Mouse (Mus musculus) c-Kit-negative CD71-positive TER-119-positive erythroid progenitor cells, embryonic 14.5 days (primary cell): ENCODE data around the gene Gramd1c.

ENCODE experiments used
- DNase-seq: peaks from one replicate; pipeline ENCODE4 v3.0.0-alpha.2; 2013; ENCODE audit warnings: low read depth, low spot score

Gene Gramd1c

GRCm38 (mm10) chr16:44063025-44063894, at the start of gene Gramd1c:
Gramd1c (minus strand) TSS chr16:44063345.
- no peak for DNase-seq

DNA sequence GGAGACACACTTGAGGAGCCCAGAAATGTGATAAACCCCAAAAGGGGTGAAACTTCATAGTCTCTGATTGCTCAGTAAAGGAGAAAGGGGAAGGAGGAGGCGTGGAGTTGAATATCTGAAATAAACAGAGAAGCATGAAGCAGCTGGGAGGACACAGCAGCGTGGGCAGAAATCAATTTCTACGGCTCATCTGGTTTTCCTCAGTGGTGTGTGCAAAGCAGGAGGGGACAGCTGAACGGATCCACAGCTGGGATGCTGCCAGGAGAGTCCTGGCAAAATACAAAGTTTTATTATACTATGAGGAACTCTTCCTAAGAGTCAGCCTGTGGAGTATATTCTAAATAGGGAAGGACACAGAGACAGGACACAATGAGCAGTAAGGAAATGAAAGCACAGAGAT, 45.9 kb upstream of the Gramd1c start:
- DNase-seq, result no peak

DNA sequence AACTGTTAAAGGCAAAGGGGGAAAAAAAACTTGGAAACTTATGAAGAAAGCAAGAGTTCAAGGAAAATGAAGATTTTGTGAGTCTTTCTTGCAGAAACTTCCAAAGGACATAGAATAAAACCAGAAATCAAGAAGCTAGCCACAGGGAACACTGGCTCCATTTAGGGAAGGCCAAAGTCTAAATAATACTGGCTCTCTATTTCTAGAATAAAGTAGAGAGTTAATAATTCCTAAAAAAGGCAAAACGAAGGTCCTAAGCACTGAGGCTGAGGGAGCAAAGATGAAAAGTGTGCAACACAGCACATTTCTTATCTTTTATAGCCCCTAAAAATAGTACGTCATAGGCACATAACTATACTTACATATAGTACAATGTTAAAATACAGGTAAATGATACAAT, 42.1 kb upstream of the Gramd1c start:
- DNase-seq, result no peak

- DNase-seq, result no peak
Measured at GRCm38 (mm10) chr16:44103806-44104766, 40.9 kb upstream of the Gramd1c start.

DNA sequence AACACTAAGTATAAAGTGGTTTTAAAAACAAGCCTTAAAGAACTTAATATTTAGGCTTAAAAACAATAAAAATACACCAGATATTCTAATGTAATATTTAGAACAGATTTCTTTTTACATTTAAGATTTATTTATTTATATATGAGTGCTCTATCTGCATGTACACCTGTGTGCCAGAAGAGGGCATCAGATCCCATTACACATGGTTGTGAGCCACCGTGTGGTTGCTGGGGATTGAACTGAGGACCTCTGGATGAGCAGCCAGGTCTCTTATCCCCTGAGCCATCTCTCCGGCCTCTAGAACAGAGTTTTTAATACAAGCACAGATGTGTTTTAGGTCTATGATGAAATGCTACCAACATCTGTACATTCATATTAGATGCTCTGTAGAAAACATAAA, 39.8 kb upstream of the Gramd1c start:
- DNase-seq, result no peak

- DNase-seq, result no peak
Measured at GRCm38 (mm10) chr16:44101181-44101710, 38.1 kb upstream of the Gramd1c start.

DNA sequence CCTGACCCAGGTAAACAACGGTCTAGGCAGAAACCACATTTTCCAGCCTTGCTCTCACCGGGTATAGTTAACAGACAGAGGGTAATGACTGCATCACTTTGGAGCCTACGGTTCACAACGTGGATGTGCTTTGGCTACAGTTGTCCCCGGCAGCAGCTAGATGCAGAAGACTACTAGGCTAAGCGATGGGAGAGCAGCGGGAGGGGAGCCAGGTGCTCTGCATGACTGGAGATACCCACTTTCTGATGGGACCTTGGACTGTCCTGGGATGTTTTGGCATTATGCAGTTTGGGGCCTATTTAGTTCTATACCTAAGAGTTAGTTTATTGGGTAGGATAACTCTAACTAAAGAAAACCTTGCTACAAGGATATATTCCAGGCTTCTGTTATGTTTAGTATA, 36.2 kb upstream of the Gramd1c start:
- DNase-seq, result no peak

GRCm38 (mm10) chr16:44087650-44088049, 24.5 kb upstream of the Gramd1c start:
- no peak for DNase-seq

- no peak for DNase-seq
Measured at GRCm38 (mm10) chr16:44061341-44061740, 1.8 kb downstream of the Gramd1c start.

DNA sequence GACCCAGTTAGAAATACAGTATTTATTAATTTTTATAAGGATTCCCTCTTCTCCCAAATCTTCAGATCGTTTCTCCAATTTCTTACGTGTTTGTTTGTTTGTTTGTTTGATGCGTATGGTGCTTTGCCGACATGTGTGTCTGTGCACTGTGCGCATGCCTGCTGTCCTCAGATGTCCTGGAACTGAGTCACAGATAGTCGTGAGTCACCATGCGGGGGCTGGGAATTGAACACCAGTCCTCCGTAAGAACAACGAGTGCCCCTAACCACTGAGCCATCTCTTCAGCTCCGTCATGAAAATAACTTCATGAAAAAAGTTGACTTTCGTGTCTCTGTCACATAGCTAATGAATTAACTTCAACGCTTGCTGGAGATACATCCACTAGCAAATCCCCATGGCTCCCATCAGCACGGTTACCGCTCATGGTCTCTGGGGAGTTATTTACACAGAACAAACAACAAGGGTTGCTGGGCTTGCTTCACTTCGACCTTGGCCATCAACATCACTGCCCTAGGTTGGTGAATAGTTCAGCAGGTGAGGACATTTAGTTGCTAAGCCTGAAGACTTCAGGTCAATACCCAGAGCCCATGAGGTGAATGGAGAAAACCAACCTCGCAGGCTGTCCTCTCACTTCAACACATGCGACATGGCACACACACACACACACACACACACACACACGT, 2.4 kb downstream of the Gramd1c start:
- DNase-seq, result no peak

- peak; percentile 26 for DNase-seq
Measured at GRCm38 (mm10) chr16:44058745-44059144, 4.4 kb downstream of the Gramd1c start.

GRCm38 (mm10) chr16:44055766-44056165, 7.4 kb downstream of the Gramd1c start:
- DNase-seq, result no peak

DNA sequence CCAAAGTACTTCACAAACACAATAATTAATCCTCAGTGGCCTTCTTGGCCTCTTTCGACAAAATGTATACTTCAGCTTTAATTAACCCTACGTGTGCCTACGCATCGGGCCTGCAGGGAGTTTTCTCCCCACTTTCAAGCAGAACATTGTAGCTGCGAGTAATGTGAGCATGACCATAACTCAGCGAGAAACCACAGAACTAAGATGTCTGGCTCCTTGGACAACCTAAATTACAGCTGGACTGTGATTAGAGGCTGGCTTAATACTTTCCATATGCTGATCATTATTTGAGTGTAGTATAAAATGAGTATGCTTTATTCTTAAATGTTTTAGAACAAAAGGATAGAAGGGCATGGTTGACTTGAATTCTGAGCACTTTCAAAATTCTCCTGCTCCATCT, 9.9 kb downstream of the Gramd1c start:
- DNase-seq, result no peak

GRCm38 (mm10) chr16:44052390-44052789, 10.8 kb downstream of the Gramd1c start:
- no peak for DNase-seq

DNA sequence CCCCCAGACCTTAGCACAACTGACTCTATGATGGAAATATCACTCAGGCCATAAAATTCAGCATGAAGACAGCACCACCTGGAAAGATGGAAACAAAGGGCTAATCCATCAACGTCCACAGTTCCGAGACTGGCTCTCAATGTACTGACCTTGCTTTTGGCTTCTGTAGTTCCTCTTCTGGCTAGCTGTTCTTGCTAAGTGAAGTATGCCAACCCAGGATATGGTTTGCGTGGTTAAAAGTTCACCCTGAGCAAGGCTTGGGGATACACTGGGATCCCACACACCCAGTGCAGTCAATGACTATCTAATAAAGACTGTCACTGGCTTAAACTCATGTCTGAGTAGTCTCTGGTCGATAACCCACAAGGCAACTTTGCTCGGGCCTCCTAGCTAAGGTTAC, 13.0 kb downstream of the Gramd1c start:
- DNase-seq, result no peak

GRCm38 (mm10) chr16:44039112-44039511, 24.0 kb downstream of the Gramd1c start:
- DNase-seq, result no peak

DNA sequence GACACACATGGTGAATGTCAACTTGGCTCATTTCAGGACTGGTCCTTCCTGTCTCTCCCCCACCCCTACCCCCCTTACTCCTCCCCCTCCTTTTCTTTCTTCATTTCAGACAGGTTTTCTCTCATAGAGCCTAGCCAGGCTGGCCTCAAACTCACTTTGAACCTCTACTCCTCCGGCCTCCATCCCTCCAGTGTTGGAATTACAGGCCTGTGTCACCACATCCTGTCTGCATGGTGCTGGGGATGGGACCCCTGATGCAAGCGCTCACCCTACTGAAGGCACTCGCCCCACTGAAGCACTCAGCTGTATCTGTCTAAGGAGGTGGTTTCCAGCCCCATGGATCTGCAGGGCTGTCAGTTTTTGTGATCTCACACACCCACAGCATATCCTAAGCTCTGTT, 27.9 kb downstream of the Gramd1c start:
- no peak for DNase-seq

- DNase-seq, result no peak
Measured at GRCm38 (mm10) chr16:44033365-44033764, 29.8 kb downstream of the Gramd1c start.

- DNase-seq, result no peak
Measured at GRCm38 (mm10) chr16:44029273-44029672, 33.9 kb downstream of the Gramd1c start.

DNA sequence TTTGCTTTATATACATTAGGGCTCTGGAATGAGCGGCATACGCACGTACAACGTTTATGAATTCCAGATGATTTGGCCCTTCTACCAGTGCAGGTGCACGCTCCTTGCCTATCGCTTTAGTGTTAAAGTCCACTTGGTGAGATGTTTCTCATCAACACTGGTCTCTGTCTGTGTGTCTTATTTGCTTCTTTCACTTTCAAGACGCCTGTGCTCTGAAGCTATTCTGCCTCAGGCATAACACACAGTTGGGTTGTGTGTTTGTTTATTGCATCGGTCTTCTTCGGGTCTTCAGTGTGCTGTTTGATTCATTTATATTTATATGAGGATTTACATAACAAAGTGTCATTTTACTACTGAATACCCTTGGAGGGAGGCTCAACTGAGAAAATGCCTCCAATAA, 36.3 kb downstream of the Gramd1c start:
- no peak for DNase-seq

GRCm38 (mm10) chr16:44026210-44026609, 36.9 kb downstream of the Gramd1c start:
- no peak for DNase-seq
